Mouse (Mus musculus) CH12F3 (cell line): ENCODE measurements around the gene Cdk1.

Source experiments
- in situ Hi-C: fragments of 300-500 bp; cut with MboI; formaldehyde crosslinking; loops from 2 replicates; pipeline ENCODE4 v1.14.3; 2020; ENCODE audit warnings: low sequenced_read_pairs

Cdk1 gene

GRCm38 (mm10) chr10:69348206-69348605 is 4.5 kb downstream of the Cdk1 start:
- in situ Hi-C loops: no loop called here

GRCm38 (mm10) chr10:69342328-69342727 is 10.4 kb downstream of the Cdk1 start:
- in situ Hi-C loops: no loop called here

GRCm38 (mm10) chr10:69341570-69342227 is 11.0 kb downstream of the Cdk1 start:
- in situ Hi-C loops: no loop called here

- in situ Hi-C loops: no loop called here
Measured at GRCm38 (mm10) chr10:69340001-69340400, 12.7 kb downstream of the Cdk1 start.

GRCm38 (mm10) chr10:69336219-69336618 is 16.5 kb downstream of the Cdk1 start:
- in situ Hi-C loops: no loop called here

- in situ Hi-C loops: no loop called here
Measured at GRCm38 (mm10) chr10:69335611-69336010, 17.1 kb downstream of the Cdk1 start.

- in situ Hi-C loops: no loop called here
Measured at GRCm38 (mm10) chr10:69335195-69335536, 17.6 kb downstream of the Cdk1 start.

- in situ Hi-C loops: no loop called here
Measured at GRCm38 (mm10) chr10:69334271-69335194, 18.2 kb downstream of the Cdk1 start.

- in situ Hi-C loops: no loop called here
Measured at GRCm38 (mm10) chr10:69333212-69333611, 19.5 kb downstream of the Cdk1 start.

GRCm38 (mm10) chr10:69331231-69331630 is 21.5 kb downstream of the Cdk1 start:
- in situ Hi-C loops: no loop called here

GRCm38 (mm10) chr10:69328656-69329046 is 24.1 kb downstream of the Cdk1 start:
- in situ Hi-C loops: no loop called here

GRCm38 (mm10) chr10:69328029-69328655 is 24.6 kb downstream of the Cdk1 start:
- in situ Hi-C loops: no loop called here

GRCm38 (mm10) chr10:69327362-69327761 is 25.4 kb downstream of the Cdk1 start:
- in situ Hi-C loops: no loop called here

- in situ Hi-C loops: no loop called here
Measured at GRCm38 (mm10) chr10:69326433-69326832, 26.3 kb downstream of the Cdk1 start.

GRCm38 (mm10) chr10:69324816-69325215 is 27.9 kb downstream of the Cdk1 start:
- in situ Hi-C loops: loop anchor here (25.0 kb wide), 1 partner anchor 438 kb away; no protein-coding TSS in a partner anchor

- in situ Hi-C loops: loop anchor here (25.0 kb wide), 1 partner anchor 437 kb away; no protein-coding TSS in a partner anchor
Measured at GRCm38 (mm10) chr10:69323986-69324385, 28.8 kb downstream of the Cdk1 start.

- in situ Hi-C loops: loop anchor here (25.0 kb wide), 1 partner anchor 434 kb away; no protein-coding TSS in a partner anchor
Measured at GRCm38 (mm10) chr10:69321519-69322035, 31.2 kb downstream of the Cdk1 start.

GRCm38 (mm10) chr10:69320667-69321518 is 31.8 kb downstream of the Cdk1 start:
- in situ Hi-C loops: loop anchor here (25.0 kb wide), 1 partner anchor 434 kb away; no protein-coding TSS in a partner anchor

- in situ Hi-C loops: loop anchor here (25.0 kb wide), 1 partner anchor 431 kb away; no protein-coding TSS in a partner anchor
Measured at GRCm38 (mm10) chr10:69318514-69318913, 34.2 kb downstream of the Cdk1 start.

- in situ Hi-C loops: loop anchor here (25.0 kb wide), 1 partner anchor 427 kb away; no protein-coding TSS in a partner anchor
Measured at GRCm38 (mm10) chr10:69313944-69314343, 38.8 kb downstream of the Cdk1 start.
